Mouse (Mus musculus) embryonic stem cell, embryonic (primary cell): ENCODE results near the gene H2-Ab1.

Experiments used
- CTCF ChIA-PET, 4 experiments: fragments of 300-600 bp in 2 of 4; fragments of 350-600 bp in 2 of 4; sonication (Branson Sonifier 250); formaldehyde crosslinking; loops; one replicate each; lab custom pipeline; 2022; ENCODE audit warnings: inconsistent platforms in 2 of 4; lab: Charles Lee
- POLR2A ChIA-PET, 4 experiments: fragments of 300-600 bp in 2 of 4; fragments of 350-600 bp in 2 of 4; sonication (Branson Sonifier 250); formaldehyde crosslinking; loops; one replicate each; lab custom pipeline; 2022; ENCODE audit warnings: antibody characterized with exemption in 4 of 4, inconsistent platforms in 1 of 4; lab: Charles Lee

The H2-Ab1 gene

DNA sequence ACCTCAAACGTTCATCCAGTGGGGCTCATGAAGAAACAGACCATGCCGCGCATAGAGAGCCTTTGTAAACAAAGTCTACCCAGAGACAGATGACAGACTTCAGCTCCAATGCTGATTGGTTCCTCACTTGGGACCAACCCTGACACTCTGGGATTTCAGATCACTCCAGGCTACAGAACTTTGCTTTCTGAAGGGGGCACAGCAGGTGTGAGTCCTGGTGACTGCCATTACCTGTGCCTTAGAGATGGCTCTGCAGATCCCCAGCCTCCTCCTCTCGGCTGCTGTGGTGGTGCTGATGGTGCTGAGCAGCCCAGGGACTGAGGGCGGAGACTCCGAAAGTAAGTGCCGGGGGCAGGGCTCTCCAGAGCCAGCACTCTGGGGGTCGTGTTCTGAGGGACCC lies 5.6 kb downstream of the H2-Ab1 start:
- CTCF ChIA-PET, result interaction anchor here in 2 of 4 experiments (0.6 to 1.0 kb wide), 3 partner anchors 13 to 45 kb away, joined by 3 to 5 read pairs (median 3); no protein-coding TSS in a partner anchor
- POLR2A ChIA-PET, result interaction anchor here in 1 of 4 experiments (0.8 to 1.4 kb wide), 2 partner anchors 119 to 144 kb away, joined by 3 to 4 read pairs; partner anchors contain the start of gene H2-DMa

GRCm38 (mm10) chr17:34263811-34264371 lies 6.4 kb downstream of the H2-Ab1 start:
- ChIA-PET CTCF (interaction anchor here in 1 of 4 experiments (2.0 kb wide), 1 partner anchor 14 kb away, joined by 4 read pairs; no protein-coding TSS in a partner anchor), POLR2A (no interaction called here)

DNA sequence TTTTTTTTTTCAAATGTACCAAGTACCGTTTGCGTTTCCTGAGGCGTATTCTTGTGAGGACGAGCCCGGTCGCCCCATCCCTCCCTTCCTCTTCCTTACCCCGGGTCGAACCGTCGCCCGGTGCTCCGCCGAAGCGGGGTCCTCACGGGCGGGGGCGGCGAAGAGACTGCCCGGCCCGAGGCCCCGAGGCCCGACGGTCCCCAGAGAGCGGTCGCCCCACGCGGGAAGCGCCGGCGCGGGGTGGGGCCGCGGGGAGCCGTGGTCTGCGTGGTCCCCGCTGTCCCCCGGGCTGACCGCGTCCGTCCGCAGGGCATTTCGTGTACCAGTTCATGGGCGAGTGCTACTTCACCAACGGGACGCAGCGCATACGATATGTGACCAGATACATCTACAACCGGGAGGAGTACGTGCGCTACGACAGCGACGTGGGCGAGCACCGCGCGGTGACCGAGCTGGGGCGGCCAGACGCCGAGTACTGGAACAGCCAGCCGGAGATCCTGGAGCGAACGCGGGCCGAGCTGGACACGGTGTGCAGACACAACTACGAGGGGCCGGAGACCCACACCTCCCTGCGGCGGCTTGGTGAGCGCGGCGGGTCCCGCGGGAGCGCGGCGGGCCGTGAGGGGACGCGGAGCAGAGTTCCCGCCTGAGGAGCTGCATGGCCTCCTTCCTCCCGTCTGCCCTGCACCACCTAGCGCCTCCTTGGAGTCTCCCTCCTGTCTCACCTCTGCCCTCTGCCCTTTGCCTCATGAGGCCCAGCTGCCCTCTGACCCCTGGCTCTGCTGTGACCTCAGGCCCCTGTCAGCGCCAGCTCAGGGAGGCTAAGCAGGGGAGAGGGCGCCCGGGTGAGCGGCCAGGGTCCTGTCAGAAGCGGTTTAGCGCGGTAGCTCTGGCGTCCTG lies 7.2 kb downstream of the H2-Ab1 start:
- ChIA-PET CTCF (interaction anchor here in 3 of 4 experiments (0.5 to 2.0 kb wide), 6 partner anchors 15 to 129 kb away, joined by 3 to 4 read pairs (median 3); no protein-coding TSS in a partner anchor), POLR2A (interaction anchor here (0.6 to 1.2 kb wide), 11 partner anchors 9 to 245 kb away, joined by 3 to 6 read pairs (median 3); partner anchors contain the start of genes BC051142 (in 1 of the 4), H2-DMa (in 1 of the 4) and H2-Eb1 (in 1 of the 4))

DNA sequence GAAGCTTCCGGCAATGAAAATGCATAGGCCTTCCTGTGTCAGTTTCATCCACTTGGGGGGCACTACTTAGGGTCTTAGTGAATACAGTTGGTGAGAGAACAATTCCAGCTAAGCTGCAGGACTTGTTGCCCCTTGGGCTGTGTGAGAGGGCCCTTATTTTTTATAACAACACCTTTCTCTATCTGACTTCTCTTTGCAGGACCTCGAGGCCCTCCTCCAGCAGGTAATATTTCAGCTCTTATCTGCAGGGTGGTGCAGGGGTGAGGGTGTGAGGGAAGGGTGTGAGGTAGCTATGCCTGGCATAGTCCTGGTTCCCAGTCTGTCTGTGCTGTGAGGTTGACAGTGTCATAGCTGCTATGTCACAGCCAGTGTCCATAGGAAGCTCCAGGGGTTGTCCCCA lies 10.8 kb downstream of the H2-Ab1 start:
- ChIA-PET POLR2A (interaction anchor here in 2 of 4 experiments (0.6 to 1.0 kb wide), 3 partner anchors 45 to 290 kb away, joined by 3 to 6 read pairs (median 3); no protein-coding TSS in a partner anchor), CTCF (interaction anchor here in 2 of 4 experiments (0.6 to 1.1 kb wide), 3 partner anchors 45 to 133 kb away, joined by 3 to 5 read pairs (median 3); no protein-coding TSS in a partner anchor)

DNA sequence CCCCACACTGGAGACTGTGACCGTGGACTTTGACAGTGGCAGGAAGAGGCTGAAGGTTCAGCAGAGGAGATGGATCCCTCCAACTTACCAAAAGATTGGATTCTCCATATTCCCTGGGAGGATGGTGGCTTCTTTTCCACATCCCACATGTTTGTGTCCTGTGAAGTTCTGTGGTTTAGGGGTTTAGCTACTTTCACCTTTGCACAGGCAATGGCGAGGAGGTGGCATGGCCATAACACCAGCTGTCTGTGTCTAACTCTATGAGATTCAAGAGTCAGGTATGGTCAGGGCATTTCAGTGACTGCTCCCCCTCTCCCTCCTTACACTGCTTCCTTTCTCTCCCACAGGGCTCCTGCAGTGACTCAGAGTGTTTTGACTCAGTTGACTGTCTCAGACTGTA lies 11.3 kb downstream of the H2-Ab1 start:
- CTCF ChIA-PET, result interaction anchor here in 2 of 4 experiments (0.6 to 1.1 kb wide), 2 partner anchors 45 to 963 kb away, joined by 3 to 5 read pairs; no protein-coding TSS in a partner anchor
- POLR2A ChIA-PET, result interaction anchor here in 1 of 4 experiments (1.0 kb wide), 1 partner anchor 152 kb away, joined by 3 read pairs; no protein-coding TSS in a partner anchor

- POLR2A ChIA-PET, result interaction anchor here in 1 of 4 experiments (0.7 kb wide), 1 partner anchor 118 kb away, joined by 3 read pairs; no protein-coding TSS in a partner anchor
- CTCF ChIA-PET, result no interaction called here
These were observed 12.3 kb downstream of the H2-Ab1 start for GRCm38 (mm10) chr17:34269817-34270216.

DNA sequence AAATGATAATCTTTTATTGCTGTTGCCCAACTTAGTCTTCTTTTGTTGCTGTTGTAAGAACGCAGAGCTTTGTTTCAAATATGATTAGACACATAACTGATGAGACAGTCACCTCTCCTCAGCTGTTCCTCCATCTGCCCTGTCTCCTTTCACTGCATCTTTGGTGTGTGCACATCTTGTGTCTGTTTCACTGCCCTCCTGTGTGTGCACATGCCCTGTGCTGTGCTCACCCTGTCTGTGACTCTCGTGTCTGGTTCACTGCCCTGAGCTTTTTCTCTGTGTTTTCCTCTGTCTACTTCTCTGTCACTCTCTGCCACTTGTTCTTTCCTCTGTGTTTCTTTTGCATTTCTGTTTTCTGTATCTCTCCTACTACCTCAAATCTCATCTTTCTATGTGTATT lies 12.7 kb downstream of the H2-Ab1 start:
- ChIA-PET CTCF (no interaction called here), POLR2A (interaction anchor here in 1 of 4 experiments (0.7 kb wide), 1 partner anchor 118 kb away, joined by 3 read pairs; no protein-coding TSS in a partner anchor)

DNA sequence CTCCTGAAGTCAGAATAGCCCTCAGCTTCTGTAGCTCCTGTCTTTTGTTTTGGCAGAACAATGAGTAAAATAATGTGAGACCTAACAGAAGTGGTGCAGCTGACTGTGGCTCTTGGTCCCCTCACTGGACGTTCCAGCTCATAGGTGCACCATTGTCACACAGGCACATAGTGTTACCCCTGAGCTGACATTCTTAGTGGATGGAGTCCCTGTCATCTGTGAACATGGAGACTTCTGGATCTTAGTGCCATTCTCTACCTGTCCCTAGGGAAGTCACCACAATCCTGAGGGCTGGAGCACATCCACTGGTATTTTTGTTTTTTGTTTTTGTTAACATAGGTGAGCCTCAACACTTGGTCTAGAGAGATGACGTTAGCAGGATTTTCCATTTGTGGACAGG lies 13.5 kb downstream of the H2-Ab1 start:
- ChIA-PET CTCF (interaction anchor here in 1 of 4 experiments (1.8 kb wide), 1 partner anchor 15 kb away, joined by 4 read pairs; no protein-coding TSS in a partner anchor), POLR2A (no interaction called here)

GRCm38 (mm10) chr17:34272102-34272501 lies 14.6 kb downstream of the H2-Ab1 start:
- CTCF ChIA-PET, result interaction anchor here in 2 of 4 experiments (0.6 to 1.8 kb wide), 6 partner anchors 14 to 811 kb away, joined by 3 to 5 read pairs (median 4); no protein-coding TSS in a partner anchor

DNA sequence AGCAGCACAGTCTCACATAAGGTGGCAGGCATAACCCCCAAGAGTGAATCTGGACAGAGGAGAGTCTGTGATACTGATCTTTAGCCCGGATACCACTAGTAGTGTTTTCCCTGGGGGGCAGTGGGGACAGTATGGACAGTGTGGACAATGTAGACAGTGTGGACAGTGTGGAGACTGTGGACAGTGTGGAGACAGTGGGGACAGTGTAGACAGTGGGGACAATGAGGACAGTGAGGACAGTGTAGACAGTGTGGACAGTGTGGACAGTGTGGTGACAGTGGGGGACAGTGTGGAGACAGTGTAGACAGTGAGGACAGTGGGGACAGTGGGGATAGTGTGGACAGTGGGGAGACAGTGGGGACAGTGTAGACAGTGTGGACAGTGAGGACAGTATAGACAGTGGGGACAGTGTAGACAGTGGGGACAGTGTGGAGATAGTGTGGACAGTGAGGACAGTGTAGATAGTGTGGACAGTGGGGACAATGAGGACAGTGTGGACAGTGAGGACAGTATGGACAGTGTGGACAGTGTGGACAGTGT lies 23.1 kb downstream of the H2-Ab1 start:
- CTCF ChIA-PET, result no interaction called here
- POLR2A ChIA-PET, result interaction anchor here in 1 of 4 experiments (1.2 kb wide), 1 partner anchor 33 kb away, joined by 3 read pairs; no protein-coding TSS in a partner anchor

More at GRCm38 (mm10) chr17:34272102-34272501, 14.6 kb downstream of the H2-Ab1 start:
- POLR2A ChIA-PET, result interaction anchor here in 1 of 4 experiments (0.6 to 1.4 kb wide), 2 partner anchors 39 to 381 kb away, joined by 3 to 4 read pairs; no protein-coding TSS in a partner anchor

GRCm38 (mm10) chr17:34281836-34282235 lies 24.3 kb downstream of the H2-Ab1 start:
- POLR2A ChIA-PET, result interaction anchor here in 1 of 4 experiments (1.1 kb wide), 1 partner anchor 63 kb away, joined by 3 read pairs; no protein-coding TSS in a partner anchor
- CTCF ChIA-PET, result interaction anchor here in 1 of 4 experiments (0.5 kb wide), 1 partner anchor 78 kb away, joined by 4 read pairs; no protein-coding TSS in a partner anchor

DNA sequence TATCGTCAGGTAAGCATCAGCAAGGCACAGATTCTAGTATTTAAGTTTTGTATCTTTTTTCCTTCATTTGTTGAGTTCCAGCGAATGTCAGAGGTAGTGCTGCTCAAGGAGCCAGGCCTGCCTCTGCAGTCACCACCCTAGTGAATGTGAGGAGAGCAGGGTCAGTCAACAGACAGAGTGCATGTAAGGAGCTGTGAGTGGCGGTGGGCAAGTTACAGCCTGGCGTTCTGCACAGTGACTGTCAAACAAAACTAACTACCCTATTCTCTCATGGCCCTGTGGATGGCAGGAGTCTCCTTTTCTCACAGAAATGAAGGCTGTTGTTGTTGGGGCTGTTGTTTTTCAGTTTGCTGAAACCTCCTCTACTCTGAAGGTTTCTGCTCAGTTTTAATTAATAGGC lies 27.9 kb downstream of the H2-Ab1 start:
- POLR2A ChIA-PET, result interaction anchor here in 1 of 4 experiments (0.5 kb wide), 1 partner anchor 361 kb away, joined by 3 read pairs; no protein-coding TSS in a partner anchor
- CTCF ChIA-PET, result interaction anchor here in 2 of 4 experiments (1.0 to 2.1 kb wide), 4 partner anchors 14 to 35 kb away, joined by 3 to 8 read pairs (median 5); no protein-coding TSS in a partner anchor

DNA sequence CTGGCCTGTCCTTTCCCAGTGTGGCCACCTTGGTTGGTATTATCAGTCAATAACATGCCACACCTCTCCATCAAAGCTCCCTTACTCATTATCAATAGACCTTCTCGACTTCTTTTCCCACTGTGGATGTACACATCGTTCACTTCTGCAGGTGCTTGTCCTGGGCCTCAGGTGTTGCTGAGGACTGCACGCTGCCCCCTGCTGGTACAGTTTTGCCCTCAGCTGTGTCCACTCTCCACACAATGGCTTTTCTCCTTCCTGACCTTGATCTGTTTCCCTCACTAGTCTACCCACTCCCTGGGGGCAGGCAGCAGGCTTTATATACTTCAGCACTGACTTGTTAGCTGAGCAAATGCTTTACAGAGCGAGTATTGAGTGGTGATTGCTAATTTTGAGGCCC lies 28.4 kb downstream of the H2-Ab1 start:
- ChIA-PET POLR2A (interaction anchor here in 2 of 4 experiments (0.5 to 1.2 kb wide), 3 partner anchors 11 to 362 kb away, joined by 3 read pairs; no protein-coding TSS in a partner anchor), CTCF (interaction anchor here in 3 of 4 experiments (0.9 to 2.1 kb wide), 7 partner anchors 10 to 126 kb away, joined by 3 to 8 read pairs (median 3); no protein-coding TSS in a partner anchor)

GRCm38 (mm10) chr17:34286501-34286900 lies 29.0 kb downstream of the H2-Ab1 start:
- ChIA-PET CTCF (interaction anchor here in 3 of 4 experiments (0.6 to 2.1 kb wide), 11 partner anchors 9 to 125 kb away, joined by 3 to 8 read pairs (median 3); no protein-coding TSS in a partner anchor), POLR2A (interaction anchor here in 2 of 4 experiments (1.0 to 1.2 kb wide), 2 partner anchors 12 to 13 kb away, joined by 3 read pairs; no protein-coding TSS in a partner anchor)

DNA sequence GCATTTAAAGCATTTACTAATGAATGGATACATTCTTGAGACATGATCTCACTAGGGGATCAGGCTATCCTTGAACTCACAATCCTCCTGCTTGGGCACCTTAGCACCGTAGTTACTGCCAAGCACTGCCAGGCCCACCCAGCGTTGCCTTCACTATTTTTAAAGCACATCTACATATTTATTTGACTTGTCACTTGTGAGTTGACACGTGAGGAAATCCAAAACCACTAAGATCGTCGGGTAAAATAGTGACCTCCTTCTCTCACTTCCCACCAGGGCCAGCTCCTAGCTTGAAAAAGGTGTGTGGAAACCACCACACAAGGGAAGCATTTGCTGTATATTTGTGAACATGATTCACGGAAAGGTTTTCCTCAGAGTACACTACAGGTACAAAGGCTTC lies 29.5 kb downstream of the H2-Ab1 start:
- ChIA-PET POLR2A (interaction anchor here in 2 of 4 experiments (1.0 to 1.2 kb wide), 3 partner anchors 12 to 35 kb away, joined by 3 read pairs; no protein-coding TSS in a partner anchor), CTCF (interaction anchor here in 3 of 4 experiments (0.6 to 2.1 kb wide), 9 partner anchors 9 to 124 kb away, joined by 3 to 8 read pairs (median 3); no protein-coding TSS in a partner anchor)

DNA sequence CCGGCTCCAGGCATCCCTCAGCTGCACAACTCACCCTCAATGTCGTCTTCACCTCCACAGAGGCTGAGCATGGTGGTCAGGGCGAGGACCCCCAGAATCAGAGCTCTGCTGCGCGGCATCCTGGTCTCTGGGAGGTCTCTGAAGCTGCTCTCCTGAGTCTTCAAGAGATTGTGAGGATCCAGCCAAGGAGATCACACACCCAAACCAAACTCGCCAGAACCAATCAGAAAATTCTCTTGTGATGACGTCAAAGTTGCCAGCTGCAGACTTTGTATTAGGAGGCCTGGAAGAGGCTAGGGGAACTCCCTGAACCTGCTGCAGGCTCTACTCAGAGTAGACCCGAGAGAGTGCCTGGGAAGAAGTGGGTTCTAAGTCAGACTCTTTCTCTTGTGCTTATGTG lies 30.2 kb downstream of the H2-Ab1 start, which contains the start of gene H2-Aa:
TSS of gene H2-Aa (minus strand) at position 176 of the 400 bp plus-strand sequence.
- CTCF ChIA-PET, result interaction anchor here (0.6 to 2.0 kb wide), 6 partner anchors 26 to 276 kb away, joined by 3 to 12 read pairs (median 4); partner anchors contain the start of gene Notch4 (in 1 of the 4)
- POLR2A ChIA-PET, result interaction anchor here in 2 of 4 experiments (1.0 to 1.4 kb wide), 3 partner anchors 10 to 35 kb away, joined by 3 read pairs; no protein-coding TSS in a partner anchor
